Mouse (Mus musculus) neural tube, postnatal 0 days (tissue): ENCODE results near the gene H2al1f. TPM values are rescaled to one million over a fixed set of nuclear protein-coding genes. Genes with fewer than 3 reads are reported as not detected.

Experiments used
- polyA plus RNA-seq: library from polyadenylated mRNA; unstranded; fragments of >200 nt; fragmentation: Nextera tagmentation; extraction: Ambion mirVana; gene quantifications from 2 replicates; pipeline ENCODE4 v1.2.1, GENCODE M21; 2015

H2al1f gene
- polyA plus RNA-seq: not detected in 2 replicates

DNA sequence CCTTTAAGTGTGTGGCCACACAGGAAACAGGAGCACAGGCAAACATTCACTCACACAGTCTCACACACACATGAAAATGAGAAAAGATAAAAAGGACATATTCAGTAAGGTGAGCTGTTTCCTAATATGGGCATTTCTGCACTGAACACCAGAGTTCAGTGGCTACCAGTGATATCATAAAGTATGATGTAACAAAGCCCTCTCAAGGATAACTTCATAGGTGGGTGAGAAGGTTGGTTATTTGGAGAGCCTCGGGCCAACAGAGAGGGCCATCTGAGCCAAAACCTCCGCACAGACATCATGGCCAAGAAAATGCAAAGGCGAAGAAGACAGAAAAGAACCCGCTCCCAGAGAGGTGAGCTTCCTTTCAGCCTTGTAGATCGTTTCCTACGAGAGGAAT, at the start of gene H2al1f:
Gene H2al1f (plus strand): TSS at position 301 of the 400 bp plus-strand sequence.

GRCm38 (mm10) chrX:11298957-11299356, 16.0 kb upstream of the H2al1f start, which contains the start of gene H2al1a:
TSS of gene H2al1a (plus strand) at chrX:11299257.

GRCm38 (mm10) chrX:11302132-11302531, 12.8 kb upstream of the H2al1f start, which contains the start of gene H2al1b:
TSS of gene H2al1b (plus strand) at chrX:11302432.

DNA sequence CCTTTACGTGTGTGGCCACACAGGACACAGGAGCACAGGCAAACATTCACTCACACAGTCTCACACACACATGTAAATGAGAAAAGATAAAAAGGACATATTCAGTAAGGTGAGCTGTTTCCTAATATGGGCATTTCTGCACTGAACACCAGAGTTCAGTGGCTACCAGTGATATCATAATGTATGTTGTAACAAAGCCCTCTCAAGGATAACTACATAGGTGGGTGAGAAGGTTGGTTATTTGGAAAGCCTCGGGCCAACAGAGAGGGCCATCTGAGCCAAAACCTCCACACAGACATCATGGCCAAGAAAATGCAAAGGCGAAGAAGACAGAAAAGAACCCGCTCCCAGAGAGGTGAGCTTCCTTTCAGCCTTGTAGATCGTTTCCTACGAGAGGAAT, 9.6 kb upstream of the H2al1f start, which contains the start of gene H2al1c:
Gene H2al1c (plus strand): TSS at position 301 of the 400 bp plus-strand sequence.

GRCm38 (mm10) chrX:11308524-11308923, 6.4 kb upstream of the H2al1f start, which contains the start of gene H2al1d:
TSS of gene H2al1d (plus strand) at chrX:11308824.

DNA sequence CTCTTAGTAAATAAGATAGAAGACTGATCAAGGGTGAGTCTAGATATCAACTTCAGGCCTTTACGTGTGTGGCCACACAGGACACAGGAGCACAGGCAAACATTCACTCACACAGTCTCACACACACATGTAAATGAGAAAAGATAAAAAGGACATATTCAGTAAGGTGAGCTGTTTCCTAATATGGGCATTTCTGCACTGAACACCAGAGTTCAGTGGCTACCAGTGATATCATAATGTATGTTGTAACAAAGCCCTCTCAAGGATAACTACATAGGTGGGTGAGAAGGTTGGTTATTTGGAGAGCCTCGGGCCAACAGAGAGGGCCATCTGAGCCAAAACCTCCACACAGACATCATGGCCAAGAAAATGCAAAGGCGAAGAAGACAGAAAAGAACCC, 3.3 kb upstream of the H2al1f start, which contains the start of gene H2al1e:
Gene H2al1e (plus strand): TSS at position 301 of the 400 bp plus-strand sequence.

GRCm38 (mm10) chrX:11317956-11318355, 3.0 kb downstream of the H2al1f start, which contains the start of gene H2al1g:
TSS of gene H2al1g (plus strand) at chrX:11318256.

GRCm38 (mm10) chrX:11321192-11321591, 6.2 kb downstream of the H2al1f start, which contains the start of gene H2al1h:
TSS of gene H2al1h (plus strand) at chrX:11321492.

GRCm38 (mm10) chrX:11324359-11324758, 9.4 kb downstream of the H2al1f start, which contains the start of gene H2al1i:
TSS of gene H2al1i (plus strand) at chrX:11324659.

DNA sequence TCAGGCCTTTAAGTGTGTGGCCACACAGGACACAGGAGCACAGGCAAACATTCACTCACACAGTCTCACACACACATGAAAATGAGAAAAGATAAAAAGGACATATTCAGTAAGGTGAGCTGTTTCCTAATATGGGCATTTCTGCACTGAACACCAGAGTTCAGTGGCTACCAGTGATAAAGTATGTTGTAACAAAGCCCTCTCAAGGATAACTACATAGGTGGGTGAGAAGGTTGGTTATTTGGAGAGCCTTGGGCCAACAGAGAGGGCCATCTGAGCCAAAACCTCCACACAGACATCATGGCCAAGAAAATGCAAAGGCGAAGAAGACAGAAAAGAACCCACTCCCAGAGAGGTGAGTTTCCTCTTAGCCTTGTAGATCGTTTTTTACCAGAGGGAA, 12.6 kb downstream of the H2al1f start, which contains the start of gene H2al1j:
Gene H2al1j (plus strand): TSS at position 301 of the 400 bp plus-strand sequence.

Other genes starting within 250 kb of the H2al1f start
- not detected in 2 replicates for gene H2al1a, start 15.9 kb upstream of the H2al1f start, polyA plus RNA-seq
- not detected in 2 replicates for gene H2al1b, start 12.7 kb upstream of the H2al1f start, polyA plus RNA-seq
- not detected in 2 replicates for gene H2al1c, start 9.5 kb upstream of the H2al1f start, polyA plus RNA-seq
- gene H2al1d, start 6.3 kb upstream of the H2al1f start, polyA plus RNA-seq: not detected in 2 replicates
- gene H2al1e, start 3.2 kb upstream of the H2al1f start, polyA plus RNA-seq: not detected in 2 replicates
- gene H2al1g, start 3.1 kb downstream of the H2al1f start, polyA plus RNA-seq: not detected in 2 replicates
- not detected in 2 replicates for gene H2al1h, start 6.3 kb downstream of the H2al1f start, polyA plus RNA-seq
- gene H2al1i, start 9.5 kb downstream of the H2al1f start, polyA plus RNA-seq: not detected in 2 replicates
- gene H2al1j, start 12.7 kb downstream of the H2al1f start, polyA plus RNA-seq: not detected in 2 replicates